Mouse (Mus musculus) megakaryocyte-erythroid progenitor cell, adult 5-6 weeks (primary cell): ENCODE measurements around the gene Gpld1. TPM values are rescaled to one million over a fixed set of nuclear protein-coding genes. Genes with fewer than 3 reads are reported as not detected.

Source experiments
- ATAC-seq: replicated peaks from 2 replicates; pipeline ENCODE4 v1.8.0; 2016; ENCODE audit warnings: mild to moderate bottlenecking, inconsistent platforms; ENCODE audit not compliant: severe bottlenecking, poor library complexity, low FRiP score, low TSS enrichment
- total RNA-seq, 2 experiments: library from RNA; stranded (forward) in 1 of 2; stranded (reverse) in 1 of 2; fragments of 200-1000, 215-1000 nt in 1 of 2; fragments of >200 nt in 1 of 2; fragmentation: Nextera tagmentation in 1 of 2; gene quantifications; 2 replicates each; pipeline ENCODE4 v1.2.3; 2014 to 2017

Gene Gpld1
- total RNA-seq (2014; fragmentation: Nextera tagmentation) (not detected in 2 replicates), total RNA-seq (2017) (0.56 and 0.72 TPM in 2 replicates)

DNA sequence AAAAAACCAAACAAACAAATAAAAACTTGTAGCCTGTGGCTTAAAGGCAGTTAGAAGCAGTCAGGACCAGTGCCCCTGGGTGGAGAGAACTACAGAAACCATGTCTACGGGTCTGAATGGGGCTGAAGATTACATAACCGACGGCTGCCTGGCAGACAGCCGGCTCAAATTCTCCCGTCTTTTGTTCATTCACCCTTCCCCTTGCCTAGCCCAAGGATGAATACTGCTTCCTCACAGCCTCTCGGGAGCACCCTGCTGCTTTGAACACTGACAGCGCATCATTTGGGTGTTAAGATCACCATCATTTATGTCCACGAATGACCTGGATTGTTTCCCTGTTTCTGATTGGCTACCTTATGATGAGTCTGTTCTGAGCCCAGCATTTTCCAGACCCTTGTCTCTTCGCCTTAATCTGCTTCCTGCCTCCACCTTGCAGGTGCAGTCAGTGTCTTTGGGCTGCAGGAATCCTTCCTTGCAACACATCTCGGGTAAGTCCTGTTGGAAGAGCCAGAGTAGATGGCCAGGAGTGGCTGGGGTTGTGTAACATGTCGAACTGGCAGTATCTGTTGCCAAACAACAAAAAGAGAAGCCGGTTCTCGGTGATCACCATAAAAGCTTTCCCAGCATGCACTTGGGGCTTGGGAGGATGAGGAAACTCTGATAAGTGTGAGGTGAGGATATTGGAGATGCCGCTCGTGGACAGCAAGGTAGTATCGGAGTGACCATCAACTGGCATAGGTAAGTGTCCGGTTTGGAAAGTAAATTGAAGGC lies at the start of gene Gpld1:
Gene Gpld1, plus strand, starts transcription at position 641 of the 771 bp plus-strand sequence.
- ATAC-seq, result no peak

- no peak for ATAC-seq
Observed at GRCm38 (mm10) chr13:24893880-24894279, 49.1 kb upstream of the Gpld1 start.

DNA sequence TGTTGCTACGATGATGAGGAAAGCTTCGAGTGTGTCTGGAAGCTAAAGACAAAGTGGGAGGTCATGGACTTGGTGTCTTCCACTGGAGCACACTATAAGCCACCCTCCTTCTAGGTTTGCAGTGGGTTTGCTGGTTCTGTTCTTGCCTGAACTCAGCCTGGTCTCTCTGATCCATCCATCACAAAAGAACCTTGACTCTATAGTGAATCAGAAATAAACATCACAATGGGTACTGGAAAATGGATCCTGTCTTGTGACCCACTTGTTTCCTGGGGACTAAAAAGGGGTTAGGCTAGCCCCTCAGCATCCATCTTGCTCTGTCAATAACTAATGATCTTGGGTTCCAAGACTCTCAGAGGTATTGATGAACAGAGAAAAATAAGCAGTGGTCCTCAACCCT lies 41.0 kb upstream of the Gpld1 start:
- ATAC-seq, result no peak

GRCm38 (mm10) chr13:24903412-24903811 lies 39.5 kb upstream of the Gpld1 start:
- ATAC-seq, result no peak

- ATAC-seq, result no peak
Observed at GRCm38 (mm10) chr13:24905422-24905821, 37.5 kb upstream of the Gpld1 start.

GRCm38 (mm10) chr13:24906831-24907570 lies 36.0 kb upstream of the Gpld1 start:
- ATAC-seq, result no peak

GRCm38 (mm10) chr13:24909112-24909511 lies 33.8 kb upstream of the Gpld1 start:
- peak; percentile 61; the same call in 1 of the 2 replicates for ATAC-seq

GRCm38 (mm10) chr13:24913576-24913975 lies 29.4 kb upstream of the Gpld1 start:
- ATAC-seq, result no peak

GRCm38 (mm10) chr13:24914915-24915314 lies 28.0 kb upstream of the Gpld1 start:
- ATAC-seq, result no peak

DNA sequence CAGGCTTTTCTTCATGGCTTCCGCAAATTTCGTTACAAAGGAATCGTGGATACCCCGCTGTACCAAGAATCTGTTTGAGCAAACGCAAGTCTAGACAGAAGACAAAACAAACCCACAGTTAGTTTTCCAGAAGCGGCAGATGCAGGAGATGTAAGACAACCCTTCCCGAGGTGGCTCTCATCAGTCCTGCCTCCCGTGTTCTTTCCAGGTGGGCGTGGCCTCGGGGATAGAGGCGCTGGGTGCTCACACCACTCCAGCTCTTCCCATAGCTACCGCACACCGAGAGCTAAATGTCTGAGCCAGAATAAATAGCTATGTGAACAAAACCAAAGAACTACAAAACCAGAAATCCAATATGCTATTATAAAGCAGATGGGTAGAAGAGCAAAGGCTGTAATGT lies 27.1 kb upstream of the Gpld1 start:
- ATAC-seq, result no peak

- peak; percentile 89 for ATAC-seq
Observed at GRCm38 (mm10) chr13:24920333-24920977, 22.5 kb upstream of the Gpld1 start.

DNA sequence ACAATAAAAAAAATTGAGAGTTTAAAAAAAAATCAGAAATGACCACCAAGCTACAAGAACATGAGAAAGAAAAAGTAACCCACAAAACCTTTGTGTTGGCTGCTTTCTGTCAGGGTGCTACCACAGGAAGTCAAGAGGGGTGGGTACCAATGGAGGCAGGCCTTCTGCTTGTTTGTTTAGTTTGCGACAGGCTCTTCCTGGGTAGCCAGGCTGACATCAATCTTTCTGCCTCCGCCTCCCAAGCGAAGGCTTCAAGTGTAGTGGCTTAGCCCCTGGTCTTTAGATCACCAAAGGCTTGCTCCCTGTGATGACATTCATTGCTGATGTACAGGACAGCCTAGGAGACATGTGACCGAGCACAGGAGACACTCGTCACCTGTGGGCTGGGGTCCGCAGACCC lies 21.7 kb upstream of the Gpld1 start:
- ATAC-seq, result no peak

DNA sequence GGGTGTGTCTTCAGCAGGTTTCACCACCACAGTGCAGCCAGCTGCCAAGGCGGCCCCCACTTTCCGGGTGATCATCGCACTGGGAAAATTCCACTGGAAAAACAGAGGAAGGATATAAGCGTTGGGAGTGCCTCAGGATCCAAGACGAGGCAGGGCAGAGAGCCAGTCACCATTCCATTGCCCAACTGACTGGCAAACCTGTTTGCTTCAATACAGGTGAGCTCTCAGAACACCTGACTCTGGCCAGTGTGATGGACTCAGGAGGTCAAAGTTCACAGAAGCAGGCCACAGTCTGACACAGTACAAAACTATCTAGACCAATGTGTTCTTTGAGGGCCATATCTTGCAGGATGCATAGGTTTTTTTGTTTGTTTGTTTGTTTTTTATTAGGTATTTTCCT lies 19.0 kb upstream of the Gpld1 start:
- ATAC-seq, result no peak

DNA sequence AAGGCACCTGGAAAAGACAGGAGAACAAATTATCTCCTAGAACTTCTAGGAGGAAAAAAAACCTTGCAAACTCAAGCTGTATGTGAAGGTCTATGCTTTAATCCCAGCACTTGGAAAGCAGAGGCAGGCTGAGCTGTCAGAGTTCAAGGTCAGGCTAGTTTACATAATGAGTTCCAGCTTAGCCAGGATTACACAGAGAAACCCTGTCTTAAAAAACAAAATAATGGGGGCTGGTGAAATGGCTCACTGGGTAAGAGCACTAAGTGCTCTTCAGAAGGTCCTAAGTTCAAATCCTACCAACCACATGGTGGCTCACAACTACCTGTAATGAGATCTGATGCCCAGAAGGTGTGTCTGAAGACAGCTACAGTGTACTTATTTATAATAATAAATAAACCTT lies 12.4 kb upstream of the Gpld1 start:
- ATAC-seq, result no peak

DNA sequence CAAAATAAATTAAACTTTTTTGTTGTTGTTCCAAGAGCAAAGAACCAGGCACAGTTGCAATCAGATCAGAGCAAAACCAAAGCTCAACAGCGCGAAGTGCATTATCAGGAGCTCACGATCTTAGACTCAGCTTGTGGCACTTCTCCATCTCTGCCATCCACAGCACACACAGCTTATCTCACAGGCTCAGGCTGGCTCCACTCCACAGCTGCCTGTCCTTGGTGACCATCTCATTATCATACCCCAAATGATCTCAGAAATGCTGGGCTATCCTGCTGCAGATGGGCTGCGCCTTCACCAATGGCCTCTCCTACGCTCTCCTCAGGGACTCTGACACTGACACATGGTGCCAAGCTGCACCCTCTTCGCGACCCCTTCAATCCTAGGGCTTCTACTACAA lies 9.8 kb upstream of the Gpld1 start:
- ATAC-seq, result peak; percentile 91

DNA sequence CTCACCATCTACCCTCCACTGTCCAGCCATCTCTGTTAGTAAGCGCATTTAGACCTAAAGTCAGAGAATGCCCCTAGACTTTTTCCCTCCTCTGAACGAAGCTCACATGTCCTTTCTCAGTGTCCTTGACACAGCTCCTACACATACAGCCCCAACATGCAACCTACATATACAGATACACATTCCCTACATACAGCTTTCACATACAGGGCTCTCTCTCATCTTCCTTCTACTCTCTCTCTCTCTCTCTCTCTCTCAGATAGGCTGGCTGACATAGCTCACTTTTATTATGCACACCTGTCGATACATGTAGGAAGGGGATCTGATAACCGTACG lies 6.2 kb upstream of the Gpld1 start:
- no peak for ATAC-seq

- no peak for ATAC-seq
Observed at GRCm38 (mm10) chr13:24937108-24937838, 5.7 kb upstream of the Gpld1 start, which contains the start of gene Aldh5a1. Gene Aldh5a1 (minus strand): TSS chr13:24937661.

GRCm38 (mm10) chr13:24937839-24938166 lies 5.1 kb upstream of the Gpld1 start:
- ATAC-seq, result no peak

- ATAC-seq, result peak; percentile 53
Observed at GRCm38 (mm10) chr13:24938683-24939082, 4.3 kb upstream of the Gpld1 start.

DNA sequence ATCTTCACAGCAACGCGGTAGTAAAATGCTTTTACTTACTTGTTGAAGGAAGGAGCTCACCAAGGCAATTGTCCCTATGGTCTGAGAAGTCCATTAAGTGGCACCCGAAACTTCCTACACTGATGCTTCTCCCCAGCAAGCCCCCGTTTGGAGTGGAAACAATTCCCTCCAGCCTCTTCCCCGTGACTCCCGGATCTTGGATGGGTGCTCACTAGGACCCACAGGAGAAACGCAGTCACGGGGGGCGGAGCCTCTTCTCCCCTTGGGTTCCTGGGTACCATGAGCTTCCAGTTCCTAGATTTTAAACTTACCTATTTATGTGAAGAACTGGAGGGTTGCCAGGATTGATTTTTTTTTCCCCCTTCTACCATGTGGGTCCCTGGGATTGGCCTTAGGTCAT lies 3.5 kb upstream of the Gpld1 start:
- ATAC-seq, result no peak
